Mouse (Mus musculus) testis, adult 2 months (tissue): Measurements from ENCODE around the gene Zfp791.

ENCODE experiments used
- CTCF ChIP-seq: fragments of 200-500 bp; IDR thresholded peaks from 2 replicates; pipeline ENCODE4 v1.5.1; 2012; ENCODE audit warnings: low read depth, mild to moderate bottlenecking, inconsistent platforms, low read length, moderate library complexity; ENCODE audit not compliant: control insufficient read depth, insufficient read depth, insufficient replicate concordance
- POLR2A ChIP-seq: fragments of 200-500 bp; IDR thresholded peaks from 2 replicates; pipeline ENCODE4 v1.6.1; 2012; ENCODE audit warnings: low read depth, mild to moderate bottlenecking, inconsistent platforms, low read length, moderate library complexity; ENCODE audit not compliant: control insufficient read depth

GRCm38 (mm10) chr8:85080214-85080531, 42.7 kb downstream of the Zfp791 start:
- no peak for TF ChIP-seq CTCF
- no peak for TF ChIP-seq POLR2A
